Mouse (Mus musculus): ENCODE measurements around the gene Eif4h.

- TF ChIP-seq CTCF (IDR thresholded peaks at IDR 0.05; ENCODE audit: low read depth, low read length) (no peak), POLR2A (IDR thresholded peaks at IDR 0.05; ENCODE audit: insufficient read depth, low read length) (no peak)
These were observed 44.5 kb upstream of the Eif4h start for GRCm38 (mm10) chr5:134683813-134684212.
